Mouse (Mus musculus): Measurements from ENCODE around the gene Ankrd35. TPM values are rescaled to one million over a fixed set of nuclear protein-coding genes. Genes with fewer than 3 reads are reported as not detected.

Ankrd35 gene
- 0.10 and 0.19 TPM in 2 replicates for polyA plus RNA-seq (2014; fragmentation: Nextera tagmentation; extraction: Ambion mirVana)

GRCm38 (mm10) chr3:96669727-96670468 lies at the start of gene Ankrd35:
Gene Ankrd35, plus strand, starts transcription at chr3:96670131.
- WGBS, result 5% methylated on average over 35 of the region's 35 CpGs
- Histone ChIP-seq H3K9ac (ENCODE audit: low read length) (peak within 1 kb of the TSS; percentile 24; the same call in 1 of the 2 replicates), H3K4me3 (ENCODE audit: low read depth, low read length) (peak within 1 kb of the TSS; percentile 32), H3K4me1 (ENCODE audit: control insufficient read depth, insufficient read depth, low read length) (peaks cover 2% of the 10 kb centered on the region; the same call in 1 of the 2 replicates), H3K36me3 (ENCODE audit: control insufficient read depth, insufficient read depth, low read length) (no peaks in the 10 kb centered on the region), H3K27ac (ENCODE audit: low read depth, low read length) (no peak within 1 kb of the TSS), H3K4me2 (peak within 1 kb of the TSS; percentile 55), H3K9me3 (ENCODE audit: control insufficient read depth, low read length) (no peaks in the 10 kb centered on the region), H3K27me3 (ENCODE audit: control insufficient read depth, insufficient read depth, low read length) (no peaks in the 10 kb centered on the region; the same call in 1 of the 2 replicates)
- ATAC-seq (ENCODE audit: low FRiP score), result peak; percentile 95
- DNase-seq (ENCODE audit: low spot score, missing footprints), result peak; percentile 97

- Histone ChIP-seq H3K27ac (ENCODE audit: low read depth, low read length) (no peak overlapping the region), H3K4me2 (no peak overlapping the region), H3K4me3 (ENCODE audit: low read depth, low read length) (no peak overlapping the region), H3K36me3 (ENCODE audit: control insufficient read depth, insufficient read depth, low read length) (peaks cover 6% of the 10 kb centered on the region), H3K27me3 (ENCODE audit: control insufficient read depth, insufficient read depth, low read length) (no peaks in the 10 kb centered on the region), H3K9ac (ENCODE audit: low read length) (no peak overlapping the region), H3K9me3 (ENCODE audit: control insufficient read depth, low read length) (no peaks in the 10 kb centered on the region), H3K4me1 (ENCODE audit: control insufficient read depth, insufficient read depth, low read length) (no peaks in the 10 kb centered on the region)
- WGBS, result 90% methylated on average over 4 of the region's 4 CpGs
- no peak for DNase-seq (ENCODE audit: low spot score, missing footprints)
- no peak for ATAC-seq (ENCODE audit: low FRiP score)
Observed at GRCm38 (mm10) chr3:96623201-96623600, 46.7 kb upstream of the Ankrd35 start.

GRCm38 (mm10) chr3:96629729-96630600 lies 40.0 kb upstream of the Ankrd35 start, which contains the start of gene Rbm8a:
Gene Rbm8a, plus strand, starts transcription at chr3:96629933.
- WGBS, result 1% methylated on average over 48 of the region's 48 CpGs
- Histone ChIP-seq H3K27me3 (ENCODE audit: control insufficient read depth, insufficient read depth, low read length) (no peaks in the 10 kb centered on the region), H3K4me3 (ENCODE audit: low read depth, low read length) (peak within 1 kb of the TSS; percentile 74), H3K36me3 (ENCODE audit: control insufficient read depth, insufficient read depth, low read length) (peaks cover 5% of the 10 kb centered on the region; the same call in 1 of the 2 replicates), H3K9ac (ENCODE audit: low read length) (peak within 1 kb of the TSS; percentile 73), H3K4me1 (ENCODE audit: control insufficient read depth, insufficient read depth, low read length) (peaks cover 14% of the 10 kb centered on the region), H3K27ac (ENCODE audit: low read depth, low read length) (no peak within 1 kb of the TSS; the same call in 1 of the 2 replicates), H3K4me2 (peak within 1 kb of the TSS; percentile 69), H3K9me3 (ENCODE audit: control insufficient read depth, low read length) (no peaks in the 10 kb centered on the region)
- ATAC-seq (ENCODE audit: low FRiP score) (peak; percentile 95), DNase-seq (ENCODE audit: low spot score, missing footprints) (peak; percentile 100)

GRCm38 (mm10) chr3:96632058-96632457 lies 37.9 kb upstream of the Ankrd35 start:
- DNase-seq (ENCODE audit: low spot score, missing footprints) (no peak), ATAC-seq (ENCODE audit: low FRiP score) (no peak)
- H3K4me3 ChIP-seq (ENCODE audit: low read depth, low read length), result no peak overlapping the region
- no peak overlapping the region for H3K27ac ChIP-seq (ENCODE audit: low read depth, low read length)
- no peaks in the 10 kb centered on the region for H3K9me3 ChIP-seq (ENCODE audit: control insufficient read depth, low read length)
- H3K36me3 ChIP-seq (ENCODE audit: control insufficient read depth, insufficient read depth, low read length), result peaks cover 5% of the 10 kb centered on the region; the same call in 1 of the 2 replicates
- H3K4me2 ChIP-seq, result no peak overlapping the region
- H3K9ac ChIP-seq (ENCODE audit: low read length), result no peak overlapping the region
- peaks cover 16% of the 10 kb centered on the region for H3K4me1 ChIP-seq (ENCODE audit: control insufficient read depth, insufficient read depth, low read length)
- H3K27me3 ChIP-seq (ENCODE audit: control insufficient read depth, insufficient read depth, low read length), result no peaks in the 10 kb centered on the region

- no peak overlapping the region for H3K4me2 ChIP-seq
- no peak overlapping the region for H3K4me3 ChIP-seq (ENCODE audit: low read depth, low read length)
- peaks cover 14% of the 10 kb centered on the region for H3K4me1 ChIP-seq (ENCODE audit: control insufficient read depth, insufficient read depth, low read length)
- DNase-seq (ENCODE audit: low spot score, missing footprints), result no peak
- WGBS, result 63% methylated on average over 1 of the region's 1 CpGs
- no peak overlapping the region for H3K27ac ChIP-seq (ENCODE audit: low read depth, low read length)
- no peaks in the 10 kb centered on the region for H3K27me3 ChIP-seq (ENCODE audit: control insufficient read depth, insufficient read depth, low read length)
- H3K9ac ChIP-seq (ENCODE audit: low read length), result no peak overlapping the region
- no peak for ATAC-seq (ENCODE audit: low FRiP score)
- H3K36me3 ChIP-seq (ENCODE audit: control insufficient read depth, insufficient read depth, low read length), result peaks cover 5% of the 10 kb centered on the region; the same call in 1 of the 2 replicates
- H3K9me3 ChIP-seq (ENCODE audit: control insufficient read depth, low read length), result no peaks in the 10 kb centered on the region
Observed at GRCm38 (mm10) chr3:96634015-96634414, 35.9 kb upstream of the Ankrd35 start.

- H3K4me2 ChIP-seq, result peak within 1 kb of the TSS; percentile 88
- DNase-seq (ENCODE audit: low spot score, missing footprints), result peak; percentile 98
- ATAC-seq (ENCODE audit: low FRiP score), result peak; percentile 92
- H3K4me1 ChIP-seq (ENCODE audit: control insufficient read depth, insufficient read depth, low read length), result peaks cover 10% of the 10 kb centered on the region
- H3K9ac ChIP-seq (ENCODE audit: low read length), result peak within 1 kb of the TSS; percentile 80
- no peaks in the 10 kb centered on the region for H3K27me3 ChIP-seq (ENCODE audit: control insufficient read depth, insufficient read depth, low read length)
- H3K4me3 ChIP-seq (ENCODE audit: low read depth, low read length), result peak within 1 kb of the TSS; percentile 56
- peaks cover 7% of the 10 kb centered on the region; the same call in 1 of the 2 replicates for H3K36me3 ChIP-seq (ENCODE audit: control insufficient read depth, insufficient read depth, low read length)
- WGBS, result 1% methylated on average over 60 of the region's 60 CpGs
- H3K9me3 ChIP-seq (ENCODE audit: control insufficient read depth, low read length), result no peaks in the 10 kb centered on the region
- H3K27ac ChIP-seq (ENCODE audit: low read depth, low read length), result peak within 1 kb of the TSS; percentile 37
Observed at GRCm38 (mm10) chr3:96634928-96635879, 34.7 kb upstream of the Ankrd35 start, which contains the start of the genes Pex11b and Gm42957. Gene Pex11b, plus strand, starts transcription at chr3:96635376. Gene Gm42957, plus strand, starts transcription at chr3:96635474.

GRCm38 (mm10) chr3:96635906-96636305 lies 34.0 kb upstream of the Ankrd35 start:
- H3K36me3 ChIP-seq (ENCODE audit: control insufficient read depth, insufficient read depth, low read length), result peaks cover 7% of the 10 kb centered on the region; the same call in 1 of the 2 replicates
- H3K4me3 ChIP-seq (ENCODE audit: low read depth, low read length), result peak overlapping the region; percentile 56
- peaks cover 6% of the 10 kb centered on the region for H3K4me1 ChIP-seq (ENCODE audit: control insufficient read depth, insufficient read depth, low read length)
- H3K9me3 ChIP-seq (ENCODE audit: control insufficient read depth, low read length), result no peaks in the 10 kb centered on the region
- no peak for DNase-seq (ENCODE audit: low spot score, missing footprints)
- H3K27ac ChIP-seq (ENCODE audit: low read depth, low read length), result no peak overlapping the region; the same call in 1 of the 2 replicates
- H3K4me2 ChIP-seq, result peak overlapping the region; percentile 88
- no peak for ATAC-seq (ENCODE audit: low FRiP score)
- WGBS, result 13% methylated on average over 15 of the region's 15 CpGs
- peak overlapping the region; percentile 80 for H3K9ac ChIP-seq (ENCODE audit: low read length)
- no peaks in the 10 kb centered on the region for H3K27me3 ChIP-seq (ENCODE audit: control insufficient read depth, insufficient read depth, low read length)

GRCm38 (mm10) chr3:96636448-96636847 lies 33.5 kb upstream of the Ankrd35 start:
- peak overlapping the region; percentile 80 for H3K9ac ChIP-seq (ENCODE audit: low read length)
- no peak for DNase-seq (ENCODE audit: low spot score, missing footprints)
- no peak for ATAC-seq (ENCODE audit: low FRiP score)
- peaks cover 3% of the 10 kb centered on the region; the same call in 1 of the 2 replicates for H3K4me1 ChIP-seq (ENCODE audit: control insufficient read depth, insufficient read depth, low read length)
- 69% methylated on average over 11 of the region's 11 CpGs for WGBS
- H3K4me2 ChIP-seq, result peak overlapping the region; percentile 88
- no peaks in the 10 kb centered on the region for H3K27me3 ChIP-seq (ENCODE audit: control insufficient read depth, insufficient read depth, low read length)
- peak overlapping the region; percentile 56 for H3K4me3 ChIP-seq (ENCODE audit: low read depth, low read length)
- H3K36me3 ChIP-seq (ENCODE audit: control insufficient read depth, insufficient read depth, low read length), result peaks cover 7% of the 10 kb centered on the region; the same call in 1 of the 2 replicates
- H3K9me3 ChIP-seq (ENCODE audit: control insufficient read depth, low read length), result no peaks in the 10 kb centered on the region
- H3K27ac ChIP-seq (ENCODE audit: low read depth, low read length), result no peak overlapping the region
